Mouse (Mus musculus) megakaryocyte progenitor cell, adult 5-6 weeks (primary cell): ENCODE measurements around the gene Adam23. TPM values are rescaled to one million over a fixed set of nuclear protein-coding genes. Genes with fewer than 3 reads are reported as not detected.
A peak's percentile ranks its signal among the peaks of the same experiment; 100 is the strongest.

Experiments used
- ATAC-seq: replicated peaks from 2 replicates; pipeline ENCODE4 v1.8.0; 2016; ENCODE audit warnings: mild to moderate bottlenecking, moderate TSS enrichment, inconsistent platforms; ENCODE audit not compliant: poor library complexity
- total RNA-seq, 2 experiments: library from RNA; stranded (forward) in 1 of 2; stranded (reverse) in 1 of 2; fragments of 157-497, 149-512 nt in 1 of 2; fragments of 200-1000 nt in 1 of 2; gene quantifications; 2 replicates each; pipeline versions ENCODE4 v1.2.3 to v1.2.4; 2015 to 2017

The Adam23 gene
- not detected in 2 replicates for total RNA-seq (2015)
- total RNA-seq (2017), result 0.37 TPM in 1 of 2 replicates, not detected in the other

DNA sequence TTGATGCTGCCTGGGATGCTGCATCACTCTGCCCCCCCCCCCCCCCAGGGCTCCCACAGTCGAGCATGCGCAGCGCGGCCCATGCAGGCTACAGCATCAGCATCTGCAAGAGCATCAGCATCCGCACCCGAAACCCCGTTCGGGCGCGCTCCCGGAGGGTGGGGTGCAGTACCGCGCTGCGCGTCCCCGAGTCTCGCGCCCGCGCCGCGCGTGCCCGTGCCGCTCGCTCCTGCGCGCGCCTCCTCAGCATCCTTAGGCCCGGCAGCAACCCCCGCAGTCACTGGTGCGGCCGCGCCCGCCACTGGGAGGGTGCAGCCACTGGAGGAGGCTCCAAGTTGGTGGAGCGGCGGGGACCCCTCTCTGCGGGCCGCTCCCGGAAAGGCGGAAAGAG is at the start of gene Adam23:
TSS of gene Adam23 (plus strand) at position 236 of the 391 bp plus-strand sequence.
- no peak for ATAC-seq

DNA sequence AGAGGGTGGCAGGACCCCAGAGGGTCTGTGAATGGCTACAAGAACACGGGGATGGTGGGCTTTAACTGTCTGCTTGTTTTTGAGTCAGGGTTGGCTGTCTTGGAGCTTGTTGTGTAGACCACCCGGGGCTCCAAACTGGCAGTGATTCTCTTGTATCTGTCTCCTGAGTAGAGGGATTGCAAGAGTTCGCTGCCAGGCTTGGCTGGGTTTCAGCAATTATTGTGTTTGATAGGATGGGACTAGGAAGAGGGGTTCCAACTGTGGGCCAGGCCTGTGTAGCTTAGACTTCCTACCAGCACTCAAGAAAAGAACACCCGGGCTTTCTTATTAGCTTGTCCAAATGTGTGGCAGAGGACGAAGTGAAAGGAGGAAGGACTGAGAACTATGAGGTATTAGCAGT is 44.6 kb upstream of the Adam23 start:
- ATAC-seq, result no peak

DNA sequence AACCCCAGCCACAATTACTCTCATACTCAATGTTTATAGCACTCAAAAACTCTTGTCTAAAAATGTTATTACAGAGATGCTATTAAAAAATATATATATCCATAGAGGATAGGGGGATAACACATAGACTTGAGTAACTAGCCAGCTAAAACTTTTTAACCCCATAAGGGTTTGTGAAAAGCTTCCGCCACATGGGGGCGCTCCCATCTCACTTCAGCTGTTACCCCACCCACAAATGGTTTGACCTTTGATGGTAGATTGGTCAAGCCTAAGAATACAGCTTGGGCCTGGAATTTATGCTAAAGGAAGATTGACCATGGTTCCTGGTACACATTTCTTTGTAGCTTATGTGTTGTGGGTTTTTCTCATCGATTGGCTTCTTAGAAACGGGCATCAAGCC is 42.1 kb upstream of the Adam23 start:
- ATAC-seq, result no peak

DNA sequence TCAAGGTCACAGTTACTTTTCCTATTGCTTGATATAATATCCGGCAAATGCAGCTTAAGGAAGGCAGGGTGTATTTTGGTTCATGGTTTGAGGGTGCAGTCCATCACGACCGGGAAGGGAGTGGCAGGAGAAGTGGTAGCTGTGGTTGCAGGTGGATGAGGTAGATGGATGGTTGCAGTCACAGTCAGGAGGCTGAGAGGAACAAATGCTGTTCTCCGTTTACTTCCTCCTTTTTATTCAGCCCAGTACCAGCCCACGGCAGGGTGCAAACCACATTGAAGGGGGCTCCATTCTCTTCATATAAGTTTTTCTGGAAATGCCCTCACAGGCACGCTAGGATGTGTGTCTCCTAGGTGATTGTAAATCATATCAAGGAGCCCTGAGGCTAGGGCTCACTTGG is 37.3 kb upstream of the Adam23 start:
- ATAC-seq, result no peak

DNA sequence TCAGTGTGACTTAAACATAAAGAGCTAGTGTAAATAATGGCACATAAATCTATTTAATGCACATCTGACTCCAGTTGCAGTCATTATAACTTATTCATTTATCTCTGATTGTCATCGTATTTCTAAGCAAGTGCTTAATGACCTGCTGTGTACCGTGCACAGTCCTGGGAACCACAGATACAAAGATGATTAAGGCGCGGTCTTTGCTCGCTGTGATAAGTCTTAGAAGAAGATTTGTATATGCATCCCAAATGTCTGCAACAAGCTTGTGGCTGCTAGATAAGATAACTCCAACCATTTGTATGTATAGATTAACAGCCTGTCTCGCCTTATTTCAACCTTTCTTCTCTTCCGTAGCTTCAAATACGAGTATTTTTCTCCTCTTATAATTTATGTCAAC is 27.2 kb upstream of the Adam23 start:
- ATAC-seq, result no peak

DNA sequence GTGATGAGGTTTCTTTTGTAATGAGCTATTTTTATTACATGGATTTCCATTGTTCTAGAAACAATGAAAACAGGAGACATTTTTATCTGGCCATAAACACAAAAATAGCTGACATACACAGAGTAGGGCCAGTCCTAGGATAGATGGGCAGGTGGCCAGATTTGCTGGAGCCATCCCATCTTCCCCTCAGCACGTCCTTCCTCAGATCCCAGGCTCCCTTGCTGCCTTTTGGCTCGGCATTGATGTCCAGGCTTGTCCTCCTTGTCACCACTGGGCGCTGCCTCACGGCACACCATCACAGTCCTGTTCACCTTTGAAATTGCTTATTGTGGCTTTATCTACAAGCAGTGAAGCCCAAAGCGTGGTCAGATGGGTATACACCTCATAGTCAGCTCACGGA is 15.0 kb upstream of the Adam23 start:
- no peak for ATAC-seq

DNA sequence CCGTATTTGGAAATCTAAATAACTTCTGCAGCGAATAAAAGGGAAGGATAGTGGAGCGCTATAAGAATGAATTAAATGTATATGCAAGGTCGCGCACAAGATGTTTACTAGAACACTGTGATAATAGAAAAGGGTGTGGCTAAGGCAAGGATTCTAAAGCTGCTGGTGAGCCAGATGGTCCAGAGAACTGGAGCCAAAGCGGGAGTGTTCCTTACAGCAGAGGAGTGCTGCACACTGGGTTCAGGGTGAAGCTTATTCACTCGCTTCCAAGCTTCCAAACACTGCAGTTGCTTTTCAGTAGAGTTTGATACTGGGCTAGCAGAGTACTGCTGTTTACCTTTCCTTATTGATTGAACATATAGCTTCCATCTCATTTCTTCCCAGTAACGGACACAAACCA is 14.5 kb upstream of the Adam23 start:
- ATAC-seq, result no peak

DNA sequence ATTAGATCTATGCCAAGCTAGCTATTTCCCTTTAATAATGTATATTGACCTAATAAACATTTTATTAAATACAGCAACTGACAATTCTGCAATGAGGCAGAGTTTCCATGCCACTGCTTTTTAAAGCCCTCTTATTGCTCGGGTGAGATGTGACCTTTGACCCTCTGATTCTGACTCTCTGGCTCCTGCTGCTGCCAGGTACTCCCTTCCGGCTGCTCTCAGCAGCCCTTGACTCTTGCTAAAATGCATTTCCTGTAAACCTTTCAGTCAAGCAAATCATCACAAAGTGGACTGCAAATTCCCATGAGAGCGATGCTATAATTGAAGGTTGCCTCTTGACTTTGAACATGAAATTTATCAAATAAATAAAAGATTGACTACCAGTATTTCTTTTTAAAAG is 13.8 kb upstream of the Adam23 start:
- no peak for ATAC-seq

DNA sequence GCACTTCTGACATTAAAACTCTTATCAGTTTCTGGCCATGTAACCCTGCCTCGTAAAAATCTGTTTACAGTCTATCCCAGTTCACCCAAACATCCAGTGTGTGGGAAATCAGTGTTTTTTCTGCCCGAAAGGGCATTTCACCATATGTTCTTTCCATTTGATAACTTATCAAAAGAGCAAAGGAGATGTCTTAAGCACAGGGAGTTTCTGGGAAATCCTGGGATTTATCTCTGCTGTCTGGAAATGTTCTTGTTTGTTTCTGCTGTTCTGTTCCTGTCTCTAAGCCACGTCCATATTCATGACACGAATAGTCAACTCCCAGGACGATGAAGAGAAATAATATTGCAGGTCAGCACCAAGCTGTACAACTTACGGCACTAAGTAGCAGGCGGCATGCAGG is 11.6 kb upstream of the Adam23 start:
- no peak for ATAC-seq

DNA sequence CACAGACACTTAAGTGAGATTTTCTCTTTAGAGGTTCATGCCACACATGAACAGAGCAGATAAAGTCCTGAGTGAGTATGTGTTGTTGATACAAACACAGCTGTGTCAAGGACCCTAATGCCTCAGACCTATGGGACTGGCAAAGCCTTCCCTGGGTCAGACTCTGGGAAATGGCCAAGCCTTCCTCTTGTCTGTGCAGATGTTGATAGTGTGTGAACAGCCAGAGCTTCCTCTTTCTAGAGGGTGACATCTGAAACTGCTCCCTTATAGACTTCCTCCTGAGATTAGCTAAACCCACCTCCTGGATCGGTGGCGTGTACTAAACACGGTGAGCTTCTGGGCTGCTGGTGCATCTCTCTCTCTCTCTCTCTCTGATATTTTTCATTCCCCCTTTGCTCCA is 8.2 kb upstream of the Adam23 start:
- ATAC-seq, result peak; percentile 95

DNA sequence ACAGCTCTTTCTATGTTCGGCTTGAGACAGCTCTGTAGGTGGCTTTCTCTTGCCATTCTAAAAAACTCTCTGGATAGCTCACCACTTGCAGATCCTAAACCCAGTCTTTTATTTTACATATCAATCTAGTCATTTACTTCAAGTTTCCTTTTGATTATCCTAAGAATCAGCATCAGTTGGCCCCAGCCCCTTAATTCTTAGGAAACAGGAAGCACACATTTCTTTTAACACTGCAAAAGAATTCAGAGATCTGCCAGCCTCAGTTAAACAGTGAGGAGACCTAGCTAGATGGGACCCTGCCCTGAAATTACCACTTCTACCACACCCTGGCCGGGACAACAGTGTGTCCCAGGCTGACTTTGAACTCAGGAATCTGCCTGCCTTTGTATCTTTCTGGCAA is 3.5 kb upstream of the Adam23 start:
- ATAC-seq, result no peak

DNA sequence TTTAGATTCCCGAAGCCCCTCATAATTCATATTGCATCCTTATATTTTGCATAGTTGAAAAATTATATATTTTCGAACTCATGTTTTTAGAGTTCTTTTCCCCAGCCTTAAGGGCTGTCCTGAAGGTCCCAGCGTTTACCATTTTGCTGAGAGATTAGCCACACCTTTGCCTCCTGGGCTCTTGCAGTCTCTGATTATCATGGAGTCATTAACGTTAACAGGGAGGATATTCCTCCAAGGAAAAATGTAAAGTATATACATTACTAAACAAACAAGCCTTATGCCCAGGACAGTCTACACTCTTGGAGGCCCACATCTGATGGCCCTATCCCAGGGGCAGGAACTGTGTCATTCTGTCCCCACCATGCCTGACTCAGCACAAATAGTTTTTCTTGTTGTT is 3.1 kb upstream of the Adam23 start:
- no peak for ATAC-seq

DNA sequence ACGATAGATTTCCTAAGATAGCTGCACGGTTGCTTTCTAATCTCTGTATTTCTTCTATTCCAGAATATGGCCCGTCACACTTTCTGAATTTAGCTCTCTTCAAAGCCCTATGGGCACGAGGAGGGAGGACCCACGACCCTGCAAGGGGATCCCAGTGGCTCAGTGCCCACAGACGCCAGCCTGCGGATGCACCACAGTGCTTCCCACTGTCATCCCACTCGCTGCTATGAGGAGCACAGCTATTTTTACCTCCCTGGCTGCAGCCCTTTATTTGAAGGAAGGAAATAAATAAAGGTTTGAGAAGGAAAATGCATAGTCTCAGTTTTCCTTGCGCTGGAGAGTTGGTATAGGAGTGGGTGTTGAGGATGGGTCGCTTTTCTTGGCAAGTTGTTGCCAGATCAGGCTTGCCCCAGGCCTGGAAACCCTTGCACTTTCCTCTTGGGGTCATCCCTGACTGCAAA is 512 bp upstream of the Adam23 start:
- no peak for ATAC-seq

DNA sequence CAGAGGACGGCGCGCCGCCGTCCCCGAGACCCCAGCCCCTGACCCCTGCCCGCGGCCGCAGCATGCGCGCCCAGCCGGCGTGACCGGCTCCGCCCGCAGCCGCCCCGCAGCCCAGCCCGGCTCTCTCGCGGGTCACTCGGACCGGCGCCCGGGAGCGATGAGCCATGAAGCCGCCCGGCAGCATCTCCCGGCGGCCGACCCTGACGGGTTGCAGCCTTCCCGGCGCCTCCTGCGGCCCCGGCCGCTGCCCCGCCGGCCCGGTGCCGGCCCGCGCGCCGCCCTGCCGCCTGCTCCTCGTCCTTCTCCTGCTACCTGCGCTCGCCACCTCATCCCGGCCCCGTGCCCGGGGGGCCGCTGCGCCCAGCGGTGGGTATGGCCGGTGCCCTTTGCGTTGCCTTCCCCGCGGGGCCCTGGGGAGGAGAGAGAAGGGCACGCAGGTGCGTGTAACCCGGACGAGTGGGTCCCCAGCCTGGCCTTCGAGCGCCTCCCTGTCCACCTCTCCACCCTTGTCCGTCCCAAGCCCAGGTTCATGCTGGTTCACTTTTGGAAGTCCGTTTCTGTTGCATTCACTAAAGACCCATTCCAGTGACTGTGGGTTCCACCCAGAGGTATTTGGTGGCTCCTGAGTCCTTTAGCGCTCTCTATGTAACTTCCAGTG is 485 bp downstream of the Adam23 start:
- no peak for ATAC-seq

DNA sequence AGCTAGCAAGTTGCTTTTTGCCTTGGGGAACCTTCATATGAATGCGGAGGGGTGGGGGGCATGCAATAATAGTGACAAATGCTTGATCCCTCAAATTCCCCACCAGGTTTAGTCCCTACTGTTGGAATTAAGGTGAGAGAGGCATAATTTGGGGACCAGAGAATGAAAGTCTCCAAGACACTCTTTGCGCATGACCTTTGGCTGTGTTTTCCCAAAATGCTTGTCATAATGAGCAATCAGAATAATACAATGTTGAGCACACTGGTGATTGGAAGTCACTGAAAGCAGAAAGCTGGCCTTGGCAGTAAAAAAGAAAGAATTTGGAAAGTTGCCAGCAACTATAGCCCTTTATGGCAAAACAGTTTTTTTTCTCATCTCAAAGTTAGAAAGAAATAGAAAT is 1.0 kb downstream of the Adam23 start:
- no peak for ATAC-seq

DNA sequence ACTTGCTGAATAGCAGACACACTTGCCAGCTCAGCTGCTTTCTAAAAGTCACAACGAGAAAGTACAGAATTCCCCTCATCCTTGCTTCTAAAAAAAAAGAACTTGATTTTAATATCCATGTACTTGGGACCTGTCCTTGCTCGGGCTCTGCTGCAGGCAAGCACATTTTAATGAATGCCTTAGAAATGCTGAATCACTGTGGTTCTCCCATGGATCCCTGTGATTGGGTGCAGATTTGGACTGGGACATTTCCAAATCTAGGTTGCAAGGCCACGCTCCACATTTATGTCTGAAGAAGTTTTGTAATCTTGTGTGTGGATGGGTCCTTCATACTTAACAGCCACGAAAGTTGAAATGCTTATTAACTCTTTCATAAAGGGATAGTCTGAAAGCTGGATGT is 4.4 kb downstream of the Adam23 start:
- no peak for ATAC-seq

DNA sequence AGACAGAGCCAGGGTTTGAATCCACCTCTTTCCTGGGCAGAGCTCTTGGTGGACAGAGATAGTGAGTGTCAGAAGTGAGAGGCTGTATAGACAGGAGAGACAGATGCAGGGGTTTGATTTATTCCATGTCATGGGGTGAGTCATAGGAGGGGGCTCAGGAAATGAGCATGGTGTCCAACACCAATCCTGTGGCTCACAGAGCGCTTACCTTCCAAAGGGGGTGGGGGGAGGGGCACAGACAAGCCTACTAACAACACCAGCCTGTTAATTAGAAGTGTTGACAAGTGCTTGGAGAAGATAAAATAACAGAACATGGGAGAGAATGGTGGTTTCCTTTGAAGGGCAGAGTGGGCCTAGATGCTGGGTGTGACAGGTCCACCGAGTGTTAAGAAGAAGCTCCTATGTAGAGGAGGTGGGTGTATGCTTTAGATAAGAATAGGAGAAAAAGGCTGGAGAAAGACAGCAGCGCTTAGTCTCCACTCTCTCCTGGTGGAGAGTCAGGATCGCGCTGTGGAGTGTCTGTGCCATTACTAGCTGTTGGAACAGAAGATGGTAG is 7.7 kb downstream of the Adam23 start:
- peak; percentile 29; the same call in 1 of the 2 replicates for ATAC-seq

DNA sequence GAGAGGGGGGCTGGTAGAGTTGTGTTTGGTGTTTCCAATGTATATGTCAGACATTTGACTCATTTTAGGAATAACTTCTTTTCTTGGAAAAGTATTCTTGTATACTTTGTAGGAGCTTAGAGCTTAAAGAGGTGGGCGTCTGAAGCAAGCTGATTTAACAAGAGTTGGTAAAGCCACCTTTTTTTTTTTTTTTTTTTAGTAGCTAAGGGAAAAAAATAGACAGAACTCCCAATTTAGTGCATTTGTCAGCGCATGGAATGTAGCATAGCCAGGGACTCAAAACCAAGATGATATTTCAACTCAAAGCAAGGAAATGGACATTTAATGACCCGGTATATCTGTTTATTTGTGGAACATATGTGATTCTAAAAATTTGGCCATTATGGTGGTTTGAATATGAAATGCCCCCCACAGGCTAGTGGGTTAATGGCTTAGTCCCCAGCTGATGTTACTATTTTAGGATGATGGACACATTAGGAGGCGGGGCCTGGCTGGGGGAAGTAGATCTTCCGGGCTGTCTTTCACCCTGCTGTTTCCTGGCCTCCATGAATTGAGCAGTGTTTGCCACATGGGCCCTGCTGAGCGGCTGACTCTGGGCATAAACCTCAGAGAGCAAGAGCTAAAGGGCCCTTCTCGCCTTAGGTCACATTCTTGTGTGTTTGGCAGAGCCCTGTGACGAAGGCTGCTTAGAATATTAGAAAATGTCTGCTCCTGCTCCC is 12.3 kb downstream of the Adam23 start:
- ATAC-seq, result peak; percentile 39; the same call in 1 of the 2 replicates

DNA sequence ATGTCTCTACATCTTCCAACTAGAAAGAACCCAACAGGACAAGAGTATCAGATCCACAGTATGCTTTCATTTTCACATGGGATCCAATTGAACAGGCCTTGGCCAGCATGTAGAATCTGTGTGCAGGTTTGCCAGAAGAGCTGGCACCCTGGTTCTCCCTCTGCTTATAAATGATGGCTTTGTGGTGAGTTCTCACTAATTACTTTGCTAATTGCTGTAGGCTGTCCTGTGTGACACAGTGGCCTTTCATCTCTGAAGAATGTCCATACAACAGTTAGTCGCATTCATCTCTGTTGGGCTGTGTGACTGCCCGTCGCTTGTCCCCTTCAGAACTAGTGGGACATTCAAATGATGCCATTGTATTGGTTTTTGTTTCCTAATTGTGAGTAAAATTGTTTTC is 13.5 kb downstream of the Adam23 start:
- ATAC-seq, result no peak

DNA sequence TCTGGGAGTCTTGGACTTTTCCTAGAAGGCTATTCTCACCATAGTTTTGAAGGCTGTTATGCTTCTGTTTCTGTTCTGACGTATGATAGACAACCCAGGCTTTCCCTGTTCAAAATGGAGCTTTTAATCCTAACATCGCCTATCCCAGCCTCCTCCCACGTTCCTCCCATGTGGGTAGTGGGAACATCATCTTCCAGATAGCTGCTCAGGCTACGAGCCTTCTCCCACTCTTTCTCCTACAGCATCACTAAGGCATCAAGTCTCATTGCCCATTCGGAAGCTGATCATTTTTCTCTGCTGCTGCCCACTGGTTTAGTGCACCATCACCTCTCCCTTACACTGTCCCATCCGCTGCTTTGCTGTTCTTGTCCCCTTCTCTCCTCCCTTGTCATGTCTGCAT is 14.2 kb downstream of the Adam23 start:
- ATAC-seq, result no peak

DNA sequence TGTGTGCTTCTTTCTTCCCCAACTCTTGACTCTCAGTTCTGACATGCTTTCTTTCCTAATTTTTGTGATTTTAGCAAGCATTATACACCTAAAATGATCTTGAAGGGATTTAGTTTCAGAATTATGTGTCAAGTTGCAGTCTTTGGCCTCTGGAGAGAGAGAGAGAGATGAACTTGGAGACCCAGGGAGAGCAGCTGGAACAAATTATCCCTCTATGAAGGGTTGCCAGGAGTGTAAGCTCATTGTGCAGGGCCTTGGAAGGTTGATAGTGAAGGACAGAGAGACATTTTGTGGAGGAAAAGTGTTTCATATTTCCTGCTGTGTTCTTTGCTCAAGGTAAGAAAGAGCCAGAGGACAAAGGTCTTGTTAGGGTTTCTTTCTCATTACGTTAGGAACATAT is 18.8 kb downstream of the Adam23 start:
- no peak for ATAC-seq

DNA sequence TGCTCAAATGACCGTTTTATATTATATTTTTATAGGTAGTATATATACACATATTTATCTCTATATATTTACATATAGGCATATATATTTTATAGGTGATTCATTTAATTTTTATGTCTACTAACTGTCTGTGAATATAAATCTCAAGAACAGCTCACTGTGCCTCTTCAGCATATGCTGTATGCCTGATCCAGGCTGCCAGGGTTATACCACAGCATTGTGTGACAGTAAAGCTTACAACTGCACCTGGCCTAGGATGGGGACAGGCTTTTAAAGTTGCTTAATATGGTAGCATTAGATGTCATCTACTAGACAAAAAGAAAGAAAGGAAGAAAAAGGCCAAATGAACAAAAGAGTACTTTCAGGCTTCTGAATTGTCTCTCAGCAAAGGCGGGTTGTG is 27.6 kb downstream of the Adam23 start:
- ATAC-seq, result no peak
